Mouse (Mus musculus) liver, postnatal 0 days (tissue): Measurements from ENCODE around the gene Calml3. TPM values are rescaled to one million over a fixed set of nuclear protein-coding genes. Genes with fewer than 3 reads are reported as not detected.

ENCODE experiments used
- ATAC-seq: fragments of 200-750 bp; cut with Nextera tagmentation; 2 replicates; pipeline ENCODE4 v1.8.0; 2017; ENCODE audit warnings: mild to moderate bottlenecking, moderate library complexity
- DNase-seq: peaks from one replicate; pipeline ENCODE4 v3.0.0-alpha.2; 2016
- H3K27ac ChIP-seq: fragments of 300-500 bp; sonication (generic); 2 replicates; pipeline ENCODE4 v1.5.1; 2014; ENCODE audit warnings: antibody characterized with exemption, moderate library complexity, mild to moderate bottlenecking, low read depth
- H3K27me3 ChIP-seq: fragments of 300-500 bp; sonication (generic); 2 replicates; pipeline ENCODE4 v1.6.1; 2014; ENCODE audit warnings: low read length, control low read depth, mixed read lengths; ENCODE audit not compliant: insufficient read depth
- H3K36me3 ChIP-seq: fragments of 300-500 bp; sonication (generic); replicated peaks from 2 replicates; pipeline ENCODE4 v1.6.1; 2014; ENCODE audit warnings: mild to moderate bottlenecking, control low read depth, low read length, moderate library complexity, mixed read lengths; ENCODE audit not compliant: insufficient read depth
- H3K4me1 ChIP-seq: fragments of 300-500 bp; sonication (generic); 2 replicates; pipeline ENCODE4 v1.6.1; 2014; ENCODE audit warnings: antibody characterized with exemption, mild to moderate bottlenecking, control low read depth; ENCODE audit not compliant: insufficient read depth
- H3K4me2 ChIP-seq: fragments of 300-500 bp; sonication (generic); 2 replicates; pipeline ENCODE4 v1.6.1; 2014; ENCODE audit warnings: low read depth, mild to moderate bottlenecking, low read length, moderate library complexity, mixed read lengths
- H3K4me3 ChIP-seq: fragments of 300-500 bp; sonication (generic); 2 replicates; pipeline ENCODE4 v1.5.1; 2014; ENCODE audit warnings: low read depth, low read length
- H3K9ac ChIP-seq: fragments of 300-500 bp; sonication (generic); replicated peaks from 2 replicates; pipeline ENCODE4 v1.6.1; 2014; ENCODE audit warnings: mild to moderate bottlenecking, moderate library complexity
- H3K9me3 ChIP-seq: fragments of 300-500 bp; sonication (generic); 2 replicates; pipeline ENCODE4 v1.6.1; 2016; ENCODE audit warnings: mild to moderate bottlenecking, control low read depth, low read length, mixed read lengths
- CTCF ChIP-seq: sonication (generic); IDR thresholded peaks from 2 replicates; pipeline ENCODE4 v1.5.1; 2016; ENCODE audit warnings: antibody characterized with exemption, low read depth
- EP300 ChIP-seq: IDR thresholded peaks from 2 replicates; pipeline ENCODE4 v1.6.1; 2016; ENCODE audit warnings: antibody characterized with exemption, low read depth, mild to moderate bottlenecking
- WGBS: fragments of 180-500 bp; shearing (Covaris S2); extraction: QIAGEN DNeasy Blood & Tissue Kit; methylation state at CpG from one replicate; pipeline ENCODE4 v1.1.7; 2014; ENCODE audit not compliant: insufficient replicate concordance; 5-methylcytosine and 5-hydroxymethylcytosine counted together
- polyA plus RNA-seq: library from polyadenylated mRNA; unstranded; fragments of >200 nt; fragmentation: Nextera tagmentation; extraction: Ambion mirVana; gene quantifications from 2 replicates; pipeline ENCODE4 v1.2.1, GENCODE M21; 2015

The Calml3 gene
- polyA plus RNA-seq, 1 experiment from 2014 or later: not detected

GRCm38 (mm10) chr13:3777216-3777912 is 26.8 kb downstream of the Calml3 start:
- H3K4me2 ChIP-seq: no peak overlapping the region
- no peak overlapping the region for H3K4me3 ChIP-seq
- no peaks in the 10 kb centered on the region for H3K4me1 ChIP-seq
- 74% methylated on average over 5 of the region's 5 CpGs for WGBS
- H3K9ac ChIP-seq: no peak overlapping the region
- ATAC-seq (no peak), DNase-seq (no peak)
- TF ChIP-seq EP300: no peak
- no peak for TF ChIP-seq CTCF
- H3K36me3 ChIP-seq: no peaks in the 10 kb centered on the region
- no peaks in the 10 kb centered on the region for H3K9me3 ChIP-seq
- no peaks in the 10 kb centered on the region for H3K27me3 ChIP-seq
- H3K27ac ChIP-seq: no peak overlapping the region

- no peaks in the 10 kb centered on the region for H3K36me3 ChIP-seq
- H3K9ac ChIP-seq: no peak overlapping the region
- H3K9me3 ChIP-seq: no peaks in the 10 kb centered on the region
- H3K27ac ChIP-seq: no peak overlapping the region
- no peaks in the 10 kb centered on the region for H3K4me1 ChIP-seq
- H3K4me3 ChIP-seq: no peak overlapping the region
- no peaks in the 10 kb centered on the region for H3K27me3 ChIP-seq
- TF ChIP-seq CTCF (no peak), EP300 (no peak)
- 62% methylated on average over 4 of the region's 4 CpGs for WGBS
- DNase-seq (no peak), ATAC-seq (no peak)
- H3K4me2 ChIP-seq: no peak overlapping the region
Observed at GRCm38 (mm10) chr13:3776446-3776845, 27.7 kb downstream of the Calml3 start.

- Histone ChIP-seq H3K27me3 (no peaks in the 10 kb centered on the region), H3K4me2 (no peak overlapping the region), H3K4me1 (no peaks in the 10 kb centered on the region; the same call in 1 of the 2 replicates), H3K27ac (no peak overlapping the region), H3K4me3 (no peak overlapping the region), H3K9ac (no peak overlapping the region), H3K9me3 (no peaks in the 10 kb centered on the region), H3K36me3 (no peaks in the 10 kb centered on the region)
- 59% methylated on average over 4 of the region's 4 CpGs for WGBS
- no peak for TF ChIP-seq CTCF
- TF ChIP-seq EP300: no peak
- DNase-seq: no peak
- ATAC-seq: no peak
Observed at GRCm38 (mm10) chr13:3774991-3775390, 29.1 kb downstream of the Calml3 start.

- no peak overlapping the region for H3K9ac ChIP-seq
- H3K27ac ChIP-seq: no peak overlapping the region
- no peak for DNase-seq
- no peaks in the 10 kb centered on the region for H3K9me3 ChIP-seq
- H3K27me3 ChIP-seq: no peaks in the 10 kb centered on the region
- ATAC-seq: no peak
- WGBS: 59% methylated on average over 3 of the region's 3 CpGs
- H3K4me2 ChIP-seq: no peak overlapping the region
- peaks cover 4% of the 10 kb centered on the region; the same call in 1 of the 2 replicates for H3K4me1 ChIP-seq
- no peak for TF ChIP-seq CTCF
- TF ChIP-seq EP300: no peak
- H3K36me3 ChIP-seq: no peaks in the 10 kb centered on the region
- H3K4me3 ChIP-seq: no peak overlapping the region
Observed at GRCm38 (mm10) chr13:3774280-3774679, 29.8 kb downstream of the Calml3 start.

DNA sequence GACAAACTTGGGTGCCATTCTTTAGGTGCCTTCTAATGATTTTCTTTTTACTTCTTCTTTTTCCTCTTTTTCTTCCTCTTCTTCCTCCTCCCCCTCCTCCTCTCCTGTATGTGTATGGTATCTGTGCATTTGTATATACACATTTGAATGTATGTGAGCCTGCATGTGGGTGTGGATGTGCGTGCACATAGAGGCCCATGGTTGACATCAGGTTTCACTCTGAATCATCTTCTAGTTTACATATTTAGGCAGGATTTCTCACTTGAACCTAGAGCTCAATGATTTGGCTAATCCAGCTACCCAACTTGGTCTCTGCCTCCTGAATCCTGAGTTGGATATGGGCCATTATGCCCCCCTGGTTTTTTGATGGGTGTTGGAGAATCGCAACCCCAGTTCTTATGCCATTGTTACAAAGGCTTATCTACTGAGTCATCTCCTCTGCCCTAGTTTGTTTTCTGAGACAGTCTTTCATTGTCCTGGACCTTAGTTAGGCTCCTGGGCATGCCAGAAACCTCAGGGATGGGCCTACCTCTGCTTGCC is 30.9 kb downstream of the Calml3 start:
- DNase-seq: no peak
- Histone ChIP-seq H3K27me3 (no peaks in the 10 kb centered on the region), H3K4me2 (no peak overlapping the region), H3K9me3 (no peaks in the 10 kb centered on the region), H3K36me3 (no peaks in the 10 kb centered on the region), H3K4me1 (peaks cover 8% of the 10 kb centered on the region; the same call in 1 of the 2 replicates), H3K9ac (no peak overlapping the region), H3K4me3 (no peak overlapping the region), H3K27ac (no peak overlapping the region)
- no peak for ATAC-seq
- WGBS: 85% methylated on average over 2 of the region's 2 CpGs
- TF ChIP-seq EP300 (no peak), CTCF (no peak)

- no peak overlapping the region for H3K4me3 ChIP-seq
- peaks cover 8% of the 10 kb centered on the region; the same call in 1 of the 2 replicates for H3K4me1 ChIP-seq
- TF ChIP-seq EP300 (no peak), CTCF (no peak)
- H3K36me3 ChIP-seq: no peaks in the 10 kb centered on the region
- no peak overlapping the region for H3K4me2 ChIP-seq
- H3K9ac ChIP-seq: no peak overlapping the region
- no peak overlapping the region for H3K27ac ChIP-seq
- ATAC-seq (no peak), DNase-seq (no peak)
- H3K9me3 ChIP-seq: no peaks in the 10 kb centered on the region
- WGBS: 83% methylated on average over 5 of the region's 5 CpGs
- H3K27me3 ChIP-seq: no peaks in the 10 kb centered on the region
Observed at GRCm38 (mm10) chr13:3771221-3771620, 32.9 kb downstream of the Calml3 start.
